Comparison of ENCODE assay signal across 8 mouse cellular contexts in genomic region chr1:93305581-93306337, GRCm38 (mm10). TPM values are rescaled to one million over a fixed set of nuclear protein-coding genes. Genes with fewer than 3 reads are reported as not detected.
A peak's percentile ranks its signal among the peaks of the same experiment; 100 is the strongest.
DNase-seq lines count a peak whose midpoint lies in the region; ATAC-seq lines count a peak whose summit lies in the region.

Gene Mterf4, minus strand, starts transcription at chr1:93305915.

- H3K9me3 ChIP-seq in hindbrain, embryonic 14.5 days (ENCODE audit: control insufficient read depth, low read length) = no peaks in the 10 kb centered on the region

- H3K4me1 ChIP-seq in hindbrain, embryonic 14.5 days (replicated peaks; ENCODE audit: control insufficient read depth, insufficient read depth, low read length) = peaks cover 15% of the 10 kb centered on the region

- H3K4me2 ChIP-seq in hindbrain, embryonic 14.5 days (replicated peaks) = peak within 1 kb of the TSS; percentile 74

- peak within 1 kb of the TSS; percentile 78 for H3K9ac ChIP-seq in hindbrain, embryonic 14.5 days

- peaks cover 52% of the 10 kb centered on the region for H3K36me3 ChIP-seq in hindbrain, embryonic 14.5 days (replicated peaks; ENCODE audit: control insufficient read depth, insufficient read depth)

- H3K27me3 ChIP-seq in hindbrain, embryonic 14.5 days (ENCODE audit: control insufficient read depth, insufficient read depth, low read length) = no peaks in the 10 kb centered on the region

- 7% methylated on average over 36 of the region's 36 CpGs for WGBS in hindbrain, embryonic 14.5 days

- peak within 1 kb of the TSS; percentile 69 for H3K4me3 ChIP-seq in hindbrain, embryonic 14.5 days (replicated peaks; ENCODE audit: low read length)

- peak; percentile 92 for ATAC-seq in hindbrain, embryonic 14.5 days (ENCODE audit: low FRiP score)

- peak within 1 kb of the TSS; percentile 62; the same call in 1 of the 2 replicates for H3K27ac ChIP-seq in hindbrain, embryonic 14.5 days

- peak; percentile 81 for DNase-seq in T-cell, adult 2 months (ENCODE audit: low spot score)
- DNase-seq in cerebellum, postnatal 25 days = peak; percentile 88 to 91
- peak; percentile 59 to 72 for DNase-seq in frontal cortex, postnatal 25 days (ENCODE audit: low spot score in 2 of 2)
- DNase-seq in hindbrain, embryonic 14.5 days (ENCODE audit: low spot score) = peak; percentile 85
- peak; percentile 76 to 80 for DNase-seq in layer of hippocampus, postnatal 36 days
- peak; percentile 85 for DNase-seq in lung, postnatal 36 days
- peak; percentile 92 for DNase-seq in retina, postnatal 1 day
- DNase-seq in urinary bladder, adult 2 months (ENCODE audit: low spot score) = peak; percentile 65

RNA-seq across cellular contexts. Expression of gene Mterf4, which starts in this region (rescaled TPM):
- polyA plus RNA-seq in hindbrain, embryonic 14.5 days (2014; fragmentation: Nextera tagmentation; extraction: Ambion mirVana) = 26.9 and 29.8 TPM in 2 replicates
- total RNA-seq in layer of hippocampus, postnatal 36 days (2021) = 10 to 100 TPM; 22.2 TPM
- polyA plus RNA-seq in urinary bladder, adult 2 months (2012; rRNA removed) = 16.4 and 17.2 TPM in 2 replicates

Comparison
In these comparisons a context has a peak if more than half of its experiments do, and no peak if none do; other contexts are left out.
1. Peak in every context shown above with its lines: DNase-seq, ATAC-seq, H3K4me3 ChIP-seq and H3K27ac ChIP-seq.